Mouse (Mus musculus) MEL (cell line): Measurements from ENCODE around the gene Zc3h12d. TPM values are rescaled to one million over a fixed set of nuclear protein-coding genes. Genes with fewer than 3 reads are reported as not detected.

Experiments used
- DNase-seq: peaks from one replicate; pipeline ENCODE4 v3.0.0; 2011; ENCODE audit warnings: low read depth, low spot score
- H3K27ac ChIP-seq: 2 replicates; pipeline ENCODE4 v1.5.1; 2012; ENCODE audit warnings: low read depth, mild to moderate bottlenecking, control low read depth, low read length, moderate library complexity; ENCODE audit not compliant: control insufficient read depth
- H3K27me3 ChIP-seq, 2 experiments: fragments of 150-350 bp in 1 of 2; sonication (generic) in 1 of 2; 2 replicates each; pipeline ENCODE4 v1.6.1; 2012; ENCODE audit warnings: low read length in 2 of 2, mild to moderate bottlenecking in 2 of 2, improper control_type of control experiment in 1 of 2, moderate library complexity in 1 of 2; ENCODE audit not compliant: insufficient read depth in 2 of 2, control insufficient read depth in 1 of 2
- H3K36me3 ChIP-seq, 2 experiments: 2 replicates each; pipeline ENCODE4 v1.6.1; 2012 to 2014; ENCODE audit warnings: low read length in 2 of 2, improper control_type of control experiment in 1 of 2, inconsistent platforms in 1 of 2, mild to moderate bottlenecking in 1 of 2; ENCODE audit not compliant: insufficient read depth in 2 of 2, control insufficient read depth in 1 of 2
- H3K4me1 ChIP-seq, 2 experiments: fragments of 150-350 bp in 1 of 2; sonication (generic) in 1 of 2; 2 replicates each; pipeline ENCODE4 v1.6.1; 2012; ENCODE audit warnings: low read length in 2 of 2, improper control_type of control experiment in 1 of 2, mild to moderate bottlenecking in 1 of 2; ENCODE audit not compliant: insufficient read depth in 2 of 2, control insufficient read depth in 1 of 2
- H3K4me3 ChIP-seq, 2 experiments: fragments of 150-350 bp in 1 of 2; sonication (generic) in 1 of 2; 2 replicates each; pipeline ENCODE4 v1.5.1; 2012; ENCODE audit warnings: low read depth in 2 of 2, low read length in 2 of 2, mild to moderate bottlenecking in 2 of 2, moderate library complexity in 2 of 2, control low read depth in 1 of 2, improper control_type of control experiment in 1 of 2; ENCODE audit not compliant: control insufficient read depth in 1 of 2, insufficient read depth in 1 of 2
- H3K79me2 ChIP-seq: 2 replicates; pipeline ENCODE4 v1.6.1; 2012; ENCODE audit warnings: mild to moderate bottlenecking, low read length, moderate library complexity; ENCODE audit not compliant: control insufficient read depth, poor library complexity, insufficient read depth
- H3K9ac ChIP-seq: 2 replicates; pipeline ENCODE4 v1.6.1; 2012; ENCODE audit warnings: low read depth, mild to moderate bottlenecking, control low read depth, low read length, moderate library complexity; ENCODE audit not compliant: control insufficient read depth, poor library complexity, severe bottlenecking
- H3K9me3 ChIP-seq: fragments of 150-350 bp; sonication (generic); replicated peaks from 2 replicates; pipeline ENCODE4 v1.6.1; 2012; ENCODE audit warnings: mild to moderate bottlenecking, low read length, improper control_type of control experiment, moderate library complexity; ENCODE audit not compliant: insufficient read depth
- BHLHE40 ChIP-seq: IDR thresholded peaks from 2 replicates; pipeline ENCODE4 v1.6.1; 2012; ENCODE audit warnings: low read depth, mild to moderate bottlenecking, inconsistent platforms, low read length, improper control_type of control experiment, borderline replicate concordance
- CHD2 ChIP-seq: IDR thresholded peaks from 2 replicates; pipeline ENCODE4 v1.6.1; 2011; ENCODE audit warnings: low read length, improper control_type of control experiment
- CTCF ChIP-seq, 3 experiments: IDR thresholded peaks in 2 of 3; conservative IDR thresholded peaks in 1 of 3; 2 replicates each; pipeline ENCODE4 v1.5.1; 2011 to 2012; ENCODE audit warnings: low read length in 3 of 3, low read depth in 2 of 3, mild to moderate bottlenecking in 2 of 3, improper control_type of control experiment in 1 of 3, inconsistent platforms in 1 of 3, mixed read lengths in 1 of 3, moderate library complexity in 1 of 3; ENCODE audit not compliant: control insufficient read depth in 1 of 3, insufficient read depth in 1 of 3, poor library complexity in 1 of 3, severe bottlenecking in 1 of 3
- ELF1 ChIP-seq: IDR thresholded peaks from 2 replicates; pipeline ENCODE4 v1.6.1; 2014; ENCODE audit warnings: low read depth, mild to moderate bottlenecking, inconsistent platforms, low read length, improper control_type of control experiment, moderate library complexity
- EP300 ChIP-seq, 2 experiments: IDR thresholded peaks; 2 replicates each; pipeline ENCODE4 v1.6.1; 2011; ENCODE audit warnings: improper control_type of control experiment in 2 of 2, low read length in 2 of 2, low read depth in 1 of 2, mild to moderate bottlenecking in 1 of 2
- ETS1 ChIP-seq: IDR thresholded peaks from 2 replicates; pipeline ENCODE4 v1.6.1; 2012; ENCODE audit warnings: low read depth, mild to moderate bottlenecking, inconsistent platforms, low read length, improper control_type of control experiment, moderate library complexity
- GABPA ChIP-seq: IDR thresholded peaks from 2 replicates; pipeline ENCODE4 v1.6.1; 2012; ENCODE audit warnings: low read depth, mild to moderate bottlenecking, inconsistent platforms, low read length, improper control_type of control experiment, moderate library complexity
- HCFC1 ChIP-seq: IDR thresholded peaks from 2 replicates; pipeline ENCODE4 v1.6.1; 2012; ENCODE audit warnings: low read depth, mild to moderate bottlenecking, inconsistent platforms, low read length, improper control_type of control experiment, moderate library complexity
- KAT2A ChIP-seq: conservative IDR thresholded peaks from 2 replicates; pipeline ENCODE4 v1.6.1; 2012; ENCODE audit warnings: low read depth, low read length, improper control_type of control experiment, inconsistent platforms
- MAFK ChIP-seq: IDR thresholded peaks from 2 replicates; pipeline ENCODE4 v1.6.1; 2011; ENCODE audit warnings: low read depth, mild to moderate bottlenecking, low read length, improper control_type of control experiment, borderline replicate concordance
- MAZ ChIP-seq: IDR thresholded peaks from 2 replicates; pipeline ENCODE4 v1.6.1; 2012; ENCODE audit warnings: low read depth, mild to moderate bottlenecking, inconsistent platforms, low read length, improper control_type of control experiment
- MEF2A ChIP-seq: IDR thresholded peaks from 2 replicates; pipeline ENCODE4 v1.6.1; 2014; ENCODE audit warnings: low read depth, mild to moderate bottlenecking, inconsistent platforms, low read length, improper control_type of control experiment; ENCODE audit not compliant: poor library complexity, insufficient replicate concordance, severe bottlenecking; ENCODE audit errors: extremely low read depth
- MXI1 ChIP-seq: IDR thresholded peaks from 2 replicates; pipeline ENCODE4 v1.6.1; 2011; ENCODE audit warnings: mild to moderate bottlenecking, low read depth, low read length, improper control_type of control experiment
- MYB ChIP-seq: IDR thresholded peaks from 2 replicates; pipeline ENCODE4 v1.6.1; 2011; ENCODE audit warnings: mild to moderate bottlenecking, low read depth, low read length, improper control_type of control experiment
- MYC ChIP-seq: IDR thresholded peaks from 2 replicates; pipeline ENCODE4 v1.6.1; 2011; ENCODE audit warnings: low read depth, mild to moderate bottlenecking, low read length, improper control_type of control experiment, moderate library complexity
- NELFE ChIP-seq: IDR thresholded peaks from 2 replicates; pipeline ENCODE4 v1.6.1; 2011; ENCODE audit warnings: low read depth, low read length, improper control_type of control experiment
- NRF1 ChIP-seq: IDR thresholded peaks from 2 replicates; pipeline ENCODE4 v1.6.1; 2014; ENCODE audit warnings: low read depth, mild to moderate bottlenecking, inconsistent platforms, low read length, improper control_type of control experiment, moderate library complexity; ENCODE audit not compliant: poor library complexity, insufficient read depth, severe bottlenecking
- POLR2A ChIP-seq, 2 experiments: IDR thresholded peaks; 2 replicates each; pipeline ENCODE4 v1.6.1; 2011 to 2012; ENCODE audit warnings: low read length in 2 of 2, mild to moderate bottlenecking in 2 of 2, control low read depth in 1 of 2, improper control_type of control experiment in 1 of 2, low read depth in 1 of 2, moderate library complexity in 1 of 2; ENCODE audit not compliant: control insufficient read depth in 1 of 2, insufficient read depth in 1 of 2, poor library complexity in 1 of 2
- POLR2AphosphoS2 ChIP-seq: IDR thresholded peaks from 2 replicates; pipeline ENCODE4 v1.6.1; 2011; ENCODE audit warnings: low read length, improper control_type of control experiment
- POLR2AphosphoS5 ChIP-seq: IDR thresholded peaks from 2 replicates; pipeline ENCODE4 v1.6.1; 2012; ENCODE audit warnings: low read depth, borderline replicate concordance, mild to moderate bottlenecking, inconsistent platforms, low read length, moderate library complexity, mixed read lengths
- RAD21 ChIP-seq: IDR thresholded peaks from 2 replicates; pipeline ENCODE4 v1.6.1; 2011; ENCODE audit warnings: mild to moderate bottlenecking, low read depth, low read length, improper control_type of control experiment
- RCOR1 ChIP-seq: IDR thresholded peaks from 2 replicates; pipeline ENCODE4 v1.6.1; 2012; ENCODE audit warnings: low read depth, mild to moderate bottlenecking, inconsistent platforms, low read length, improper control_type of control experiment
- SIN3A ChIP-seq: IDR thresholded peaks from 2 replicates; pipeline ENCODE4 v1.6.1; 2012; ENCODE audit warnings: low read length, improper control_type of control experiment, inconsistent platforms
- SMC3 ChIP-seq: IDR thresholded peaks from 2 replicates; pipeline ENCODE4 v1.6.1; 2011; ENCODE audit warnings: low read depth, low read length, improper control_type of control experiment
- UBTF ChIP-seq: IDR thresholded peaks from 2 replicates; pipeline ENCODE4 v1.6.1; 2012; ENCODE audit warnings: low read depth, mild to moderate bottlenecking, inconsistent platforms, low read length, improper control_type of control experiment, moderate library complexity, borderline replicate concordance; ENCODE audit not compliant: insufficient read depth
- USF1 ChIP-seq: IDR thresholded peaks from 2 replicates; pipeline ENCODE4 v1.6.1; 2014; ENCODE audit warnings: low read depth, mild to moderate bottlenecking, inconsistent platforms, low read length, improper control_type of control experiment, moderate library complexity
- ZC3H11A ChIP-seq: IDR thresholded peaks from 2 replicates; pipeline ENCODE4 v1.6.1; 2012; ENCODE audit warnings: low read depth, mild to moderate bottlenecking, inconsistent platforms, low read length, improper control_type of control experiment
- ZKSCAN1 ChIP-seq: IDR thresholded peaks from 2 replicates; pipeline ENCODE4 v1.6.1; 2012; ENCODE audit warnings: low read depth, mild to moderate bottlenecking, inconsistent platforms, low read length, improper control_type of control experiment, moderate library complexity
- ZMIZ1 ChIP-seq: IDR thresholded peaks from 2 replicates; pipeline ENCODE4 v1.6.1; 2012; ENCODE audit warnings: low read depth, mild to moderate bottlenecking, inconsistent platforms, low read length, improper control_type of control experiment, moderate library complexity
- polyA plus RNA-seq, 2 experiments: library from polyadenylated mRNA; stranded (reverse) in 1 of 2; unstranded in 1 of 2; fragments of >175 nt in 1 of 2; fragments of >200 nt in 1 of 2; gene quantifications; 2 replicates each; pipeline versions ENCODE4 v1.2.1 to v1.2.4; 2012; ENCODE audit warnings: low replicate concordance in 2 of 2, low read depth in 1 of 2; ENCODE audit not compliant: insufficient read length in 2 of 2, insufficient read depth in 1 of 2, missing spikeins in 1 of 2
- total RNA-seq: library from RNA; depleted of rRNA; stranded (reverse); fragments of 300-350 nt; gene quantifications from 2 replicates; pipeline ENCODE4 v1.2.3, GENCODE M21; 2012

Gene Zc3h12d
- total and polyA plus RNA-seq, 3 experiments: not detected

DNA sequence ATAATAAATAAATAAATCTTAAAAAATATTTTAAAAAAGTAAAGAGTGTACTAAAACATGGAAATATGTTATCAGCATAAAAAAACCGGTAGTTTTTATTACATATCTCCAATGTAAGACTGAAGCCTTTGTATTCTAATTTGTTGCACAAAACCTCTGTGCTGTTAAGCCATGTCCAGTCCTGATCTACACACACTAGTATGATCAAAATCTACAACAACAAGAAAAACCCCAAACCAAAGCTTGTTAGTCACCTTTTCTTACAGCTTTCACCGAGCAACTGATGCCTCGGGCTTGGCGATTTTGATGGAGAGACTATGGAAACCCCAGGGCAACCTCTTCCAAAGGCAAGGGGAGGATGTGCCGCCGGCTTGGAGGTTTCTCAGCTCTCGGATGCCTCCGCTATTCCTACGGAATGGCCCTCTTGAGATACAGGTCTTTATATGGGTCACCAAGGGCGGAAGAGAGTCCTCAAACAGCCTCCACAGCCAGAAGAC is 40.0 kb upstream of the Zc3h12d start:
- H3K4me1 ChIP-seq: peaks cover 0 to 8% of the 10 kb centered on the region in 2 experiments; a peak in 3 of 4 replicates
- H3K4me3 ChIP-seq: peak overlapping the region; percentile 93 to 98
- H3K27me3 ChIP-seq: no peaks in the 10 kb centered on the region
- peak overlapping the region; percentile 98 for H3K9ac ChIP-seq
- H3K79me2 ChIP-seq: peaks cover 30% of the 10 kb centered on the region
- no peak for DNase-seq
- TF ChIP-seq BHLHE40: no peak
- peak in 1 of 2 experiments; percentile 91; a peak in 2 of 4 replicates for TF ChIP-seq POLR2A (IDR thresholded peaks at IDR 0.05; ENCODE audit: control insufficient read depth in 1 of 2, insufficient read depth in 1 of 2, low read depth in 1 of 2, low read length in 2 of 2, poor library complexity in 1 of 2)
- no peaks in the 10 kb centered on the region for H3K9me3 ChIP-seq
- H3K27ac ChIP-seq: peak overlapping the region; percentile 51
- H3K36me3 ChIP-seq: peaks cover 4 to 13% of the 10 kb centered on the region in 2 experiments

GRCm38 (mm10) chr10:7792751-7793385 is 39.4 kb upstream of the Zc3h12d start, which contains the start of the genes Ginm1 and Ppil4:
Gene Ginm1, minus strand, starts transcription at chr10:7792824.
Gene Ppil4, plus strand, starts transcription at chr10:7792891.
- peak; percentile 94 for DNase-seq
- Histone ChIP-seq H3K36me3 (peaks cover 5 to 13% of the 10 kb centered on the region in 2 experiments), H3K27me3 (no peaks in the 10 kb centered on the region), H3K79me2 (peaks cover 30% of the 10 kb centered on the region), H3K9me3 (no peaks in the 10 kb centered on the region), H3K4me1 (peaks cover 0 to 8% of the 10 kb centered on the region in 2 experiments; a peak in 3 of 4 replicates), H3K27ac (peak within 1 kb of the TSS; percentile 64), H3K4me3 (peak within 1 kb of the TSS; percentile 93 to 98), H3K9ac (peak within 1 kb of the TSS; percentile 99)
- TF ChIP-seq RAD21 (no peak), NELFE (peak; percentile 94), HCFC1 (peak; percentile 96), RCOR1 (no peak), KAT2A (peak; percentile 76; the same call in 1 of the 2 replicates), NRF1 (peak; percentile 94), SIN3A (peak; percentile 95), MXI1 (peak; percentile 96), CTCF (IDR thresholded peaks at IDR 0.05 in 2 of 3, conservative IDR thresholded peaks at IDR 0.05 in 1 of 3; ENCODE audit: control insufficient read depth in 1 of 3, insufficient read depth in 1 of 3, low read depth in 2 of 3, low read length in 3 of 3, poor library complexity in 1 of 3, severe bottlenecking in 1 of 3) (no peak), CHD2 (no peak), ETS1 (peak; percentile 21; the same call in 1 of the 2 replicates), USF1 (peak; percentile 42; the same call in 1 of the 2 replicates), ZC3H11A (peak; percentile 36; the same call in 1 of the 2 replicates), UBTF (no peak), ZKSCAN1 (no peak), POLR2AphosphoS5 (no peak), MEF2A (no peak), MYC (peak; percentile 86), EP300 (IDR thresholded peaks at IDR 0.05; ENCODE audit: low read depth in 1 of 2, low read length in 2 of 2) (no peak), MAZ (no peak), POLR2AphosphoS2 (peak; percentile 85; the same call in 1 of the 2 replicates), ELF1 (peak; percentile 52; the same call in 1 of the 2 replicates), MYB (no peak), POLR2A (IDR thresholded peaks at IDR 0.05; ENCODE audit: control insufficient read depth in 1 of 2, insufficient read depth in 1 of 2, low read depth in 1 of 2, low read length in 2 of 2, poor library complexity in 1 of 2) (peak; percentile 55 to 92; a peak in 3 of 4 replicates), SMC3 (no peak), GABPA (no peak), MAFK (no peak), BHLHE40 (no peak), ZMIZ1 (peak; percentile 67)
